Comparison of ENCODE assay signal across 8 mouse cellular contexts in genomic region chr3:28805301-28806097, GRCm38 (mm10). TPM values are rescaled to one million over a fixed set of nuclear protein-coding genes. Genes with fewer than 3 reads are reported as not detected.
DNase-seq lines count a peak whose midpoint lies in the region; ATAC-seq and TF ChIP-seq lines count a peak whose summit lies in the region.

TSS of gene Rpl22l1 (plus strand) at chr3:28805436.

- peak; percentile 95 for ATAC-seq in G1E (ENCODE audit: extremely low read depth, insufficient number of reproducible peaks, low FRiP score, poor library complexity, severe bottlenecking)
- peak; percentile 100 for ATAC-seq in forebrain, embryonic 16.5 days
- ATAC-seq in lung, embryonic 14.5 days (ENCODE audit: insufficient read depth), result peak; percentile 99

- H3K4me1 ChIP-seq in G1E (ENCODE audit: insufficient read depth, low read depth, low read length), result peaks cover 22% of the 10 kb centered on the region
- peaks cover 12% of the 10 kb centered on the region for H3K4me1 ChIP-seq in forebrain, embryonic 16.5 days (replicated peaks; ENCODE audit: control insufficient read depth, insufficient read depth, low read length)
- no peaks in the 10 kb centered on the region for H3K4me1 ChIP-seq in lung, embryonic 14.5 days (ENCODE audit: insufficient read depth)
- no peaks in the 10 kb centered on the region for H3K4me1 ChIP-seq in olfactory bulb, adult 2 months (ENCODE audit: control insufficient read depth, insufficient read depth, low read length)
- no peaks in the 10 kb centered on the region for H3K4me1 ChIP-seq in thymus, adult 2 months (replicated peaks; ENCODE audit: control insufficient read depth, insufficient read depth, low read length)

- H3K36me3 ChIP-seq in G1E (replicated peaks), result peaks cover 32% of the 10 kb centered on the region
- peaks cover 4% of the 10 kb centered on the region; the same call in 1 of the 2 replicates for H3K36me3 ChIP-seq in forebrain, embryonic 16.5 days (ENCODE audit: control insufficient read depth, insufficient read depth)
- peaks cover 29% of the 10 kb centered on the region for H3K36me3 ChIP-seq in lung, embryonic 14.5 days (ENCODE audit: insufficient read depth)
- peaks cover 7% of the 10 kb centered on the region for H3K36me3 ChIP-seq in thymus, adult 2 months (ENCODE audit: control insufficient read depth, insufficient read depth, low read length)

- TF ChIP-seq POLR2A in olfactory bulb, adult 2 months (IDR thresholded peaks at IDR 0.05; ENCODE audit: insufficient read depth, low read depth, low read length), result peak; percentile 98
- TF ChIP-seq POLR2A in thymus, adult 2 months (IDR thresholded peaks at IDR 0.05; ENCODE audit: control insufficient read depth, extremely low read depth, insufficient read depth, low read length, poor library complexity), result peak; percentile 96

- no peaks in the 10 kb centered on the region for H3K27me3 ChIP-seq in G1E (ENCODE audit: insufficient read depth, low read length)
- no peaks in the 10 kb centered on the region for H3K27me3 ChIP-seq in forebrain, embryonic 16.5 days (replicated peaks; ENCODE audit: control insufficient read depth, insufficient read depth, low read length)
- H3K27me3 ChIP-seq in lung, embryonic 14.5 days (ENCODE audit: insufficient read depth, low read length), result no peaks in the 10 kb centered on the region
- no peaks in the 10 kb centered on the region for H3K27me3 ChIP-seq in thymus, adult 2 months (ENCODE audit: control insufficient read depth, insufficient read depth, low read length)

- peak within 1 kb of the TSS; percentile 82 for H3K4me3 ChIP-seq in G1E (ENCODE audit: low read depth, low read length)
- peak within 1 kb of the TSS; percentile 87 for H3K4me3 ChIP-seq in forebrain, embryonic 16.5 days (replicated peaks; ENCODE audit: low read length)
- H3K4me3 ChIP-seq in layer of hippocampus, adult 2 months, result peak within 1 kb of the TSS; percentile 86
- H3K4me3 ChIP-seq in lung, embryonic 14.5 days (ENCODE audit: low read depth, low read length), result peak within 1 kb of the TSS; percentile 93
- peak within 1 kb of the TSS; percentile 69 for H3K4me3 ChIP-seq in olfactory bulb, adult 2 months (ENCODE audit: insufficient read depth, low read depth, low read length)
- H3K4me3 ChIP-seq in thymus, adult 2 months (ENCODE audit: control insufficient read depth, insufficient read depth, low read length), result peak within 1 kb of the TSS; percentile 93

- intact Hi-C loops in heart, postnatal 36 days (cut with DNase I), result loop anchor here (2.0 to 10.0 kb wide), 2 partner anchors 25 to 1789 kb away; partner anchors contain the start of genes Actrt3 and Eif5a2

- no peak for TF ChIP-seq CTCF in G1E (IDR thresholded peaks at IDR 0.05; ENCODE audit: low read depth, low read length)
- TF ChIP-seq CTCF in layer of hippocampus, adult 2 months (conservative IDR thresholded peaks at IDR 0.05), result no peak
- TF ChIP-seq CTCF in lung, embryonic 14.5 days (IDR thresholded peaks at IDR 0.05; ENCODE audit: low read depth), result peak; percentile 6; the same call in 1 of the 2 replicates
- peak; percentile 33; the same call in 1 of the 2 replicates for TF ChIP-seq CTCF in olfactory bulb, adult 2 months (IDR thresholded peaks at IDR 0.05; ENCODE audit: insufficient read depth, low read depth, low read length)
- peak; percentile 66 for TF ChIP-seq CTCF in thymus, adult 2 months (IDR thresholded peaks at IDR 0.05; ENCODE audit: borderline replicate concordance, control insufficient read depth, extremely low read depth, insufficient read depth, low read length, poor library complexity)

- H3K9ac ChIP-seq in forebrain, embryonic 16.5 days (replicated peaks; ENCODE audit: low read depth, low read length), result peak within 1 kb of the TSS; percentile 88
- H3K9ac ChIP-seq in lung, embryonic 14.5 days, result peak within 1 kb of the TSS; percentile 96

- DNase-seq in G1E (ENCODE audit: low spot score), result peak; percentile 81
- peak; percentile 97 to 98 for DNase-seq in cerebellum, adult 18-20 months
- DNase-seq in heart, postnatal 36 days, result peak; percentile 98 to 99
- DNase-seq in layer of hippocampus, adult 2 months (ENCODE audit: low spot score in 2 of 2), result peak; percentile 98 to 99
- DNase-seq in lung, embryonic 14.5 days, result peak; percentile 100
- DNase-seq in thymus, adult 2 months, result peak; percentile 99

- under 1% methylated on average over 72 of the region's 72 CpGs for WGBS in forebrain, embryonic 16.5 days
- under 1% methylated on average over 72 of the region's 72 CpGs for WGBS in lung, embryonic 14.5 days
- under 1% methylated on average over 72 of the region's 72 CpGs for WGBS in olfactory bulb, adult 2 months
- WGBS in thymus, adult 2 months, result under 1% methylated on average over 72 of the region's 72 CpGs

- H3K9me3 ChIP-seq in G1E (replicated peaks), result no peaks in the 10 kb centered on the region
- H3K9me3 ChIP-seq in forebrain, embryonic 16.5 days (ENCODE audit: control insufficient read depth, low read length), result no peaks in the 10 kb centered on the region
- no peaks in the 10 kb centered on the region for H3K9me3 ChIP-seq in lung, embryonic 14.5 days (ENCODE audit: low read depth, low read length)

- H3K4me2 ChIP-seq in forebrain, embryonic 16.5 days (ENCODE audit: low read length), result peak within 1 kb of the TSS; percentile 76
- H3K4me2 ChIP-seq in lung, embryonic 14.5 days, result peak within 1 kb of the TSS; percentile 61

- peak within 1 kb of the TSS; percentile 81 for H3K27ac ChIP-seq in forebrain, embryonic 16.5 days (ENCODE audit: low read length)
- H3K27ac ChIP-seq in layer of hippocampus, adult 2 months, result peak within 1 kb of the TSS; percentile 95
- H3K27ac ChIP-seq in lung, embryonic 14.5 days (ENCODE audit: low read depth), result peak within 1 kb of the TSS; percentile 82
- 0 out of 2 replicates have a peak within 1 kb of the TSS, but pooled peaks have one; percentile 40 for H3K27ac ChIP-seq in olfactory bulb, adult 2 months (ENCODE audit: insufficient read depth, low read depth, low read length)
- no peak within 1 kb of the TSS for H3K27ac ChIP-seq in thymus, adult 2 months (ENCODE audit: control insufficient read depth, insufficient read depth, low read length)

RNA-seq across cellular contexts. Expression of gene Rpl22l1, which starts in this region (rescaled TPM):
- total RNA-seq in G1E (2014; fragmentation: Nextera tagmentation), result 114 and 119 TPM in 2 replicates
- 465 and 524 TPM in 2 replicates for total RNA-seq in G1E (2017)
- polyA plus RNA-seq in G1E (2012), result 16.7 and 20.6 TPM in 2 replicates
- polyA plus RNA-seq in forebrain, embryonic 16.5 days (2015; fragmentation: Nextera tagmentation; extraction: Ambion mirVana), result 174 and 193 TPM in 2 replicates
- 10 to 100 TPM; 85.9 to 94.4 TPM for total RNA-seq in heart, postnatal 36 days (2021)
- total RNA-seq in layer of hippocampus, adult 2 months (2021), result 100 to 1,000 TPM; 200 to 208 TPM
- 445 and 524 TPM in 2 replicates for polyA plus RNA-seq in lung, embryonic 14.5 days (2014; fragmentation: Nextera tagmentation; extraction: Ambion mirVana)
- not detected in 2 replicates for polyA plus RNA-seq in olfactory bulb, adult 2 months (2012; ENCODE audit: insufficient read depth, insufficient read length, low replicate concordance, missing spikeins)
- polyA plus RNA-seq in thymus, adult 2 months (2012; rRNA removed), result 7.0 and 12.4 TPM in 2 replicates

Comparison
In these comparisons a context has a peak if more than half of its experiments do, and no peak if none do; other contexts are left out.
1. CTCF ChIP-seq: peak in lung, embryonic 14.5 days (single experiment), olfactory bulb, adult 2 months (single experiment) and thymus, adult 2 months (single experiment); none in G1E (single experiment) and layer of hippocampus, adult 2 months (single experiment).
2. Peak in every context shown above with its lines, with median percentiles within 50 percentile points of each other: ATAC-seq, DNase-seq and H3K4me3 ChIP-seq.